Mouse (Mus musculus): Measurements from ENCODE around the gene Sh3bp5. TPM values are rescaled to one million over a fixed set of nuclear protein-coding genes. Genes with fewer than 3 reads are reported as not detected.

Sh3bp5 gene
- polyA plus RNA-seq, 1 experiment = 8.7 TPM

DNA sequence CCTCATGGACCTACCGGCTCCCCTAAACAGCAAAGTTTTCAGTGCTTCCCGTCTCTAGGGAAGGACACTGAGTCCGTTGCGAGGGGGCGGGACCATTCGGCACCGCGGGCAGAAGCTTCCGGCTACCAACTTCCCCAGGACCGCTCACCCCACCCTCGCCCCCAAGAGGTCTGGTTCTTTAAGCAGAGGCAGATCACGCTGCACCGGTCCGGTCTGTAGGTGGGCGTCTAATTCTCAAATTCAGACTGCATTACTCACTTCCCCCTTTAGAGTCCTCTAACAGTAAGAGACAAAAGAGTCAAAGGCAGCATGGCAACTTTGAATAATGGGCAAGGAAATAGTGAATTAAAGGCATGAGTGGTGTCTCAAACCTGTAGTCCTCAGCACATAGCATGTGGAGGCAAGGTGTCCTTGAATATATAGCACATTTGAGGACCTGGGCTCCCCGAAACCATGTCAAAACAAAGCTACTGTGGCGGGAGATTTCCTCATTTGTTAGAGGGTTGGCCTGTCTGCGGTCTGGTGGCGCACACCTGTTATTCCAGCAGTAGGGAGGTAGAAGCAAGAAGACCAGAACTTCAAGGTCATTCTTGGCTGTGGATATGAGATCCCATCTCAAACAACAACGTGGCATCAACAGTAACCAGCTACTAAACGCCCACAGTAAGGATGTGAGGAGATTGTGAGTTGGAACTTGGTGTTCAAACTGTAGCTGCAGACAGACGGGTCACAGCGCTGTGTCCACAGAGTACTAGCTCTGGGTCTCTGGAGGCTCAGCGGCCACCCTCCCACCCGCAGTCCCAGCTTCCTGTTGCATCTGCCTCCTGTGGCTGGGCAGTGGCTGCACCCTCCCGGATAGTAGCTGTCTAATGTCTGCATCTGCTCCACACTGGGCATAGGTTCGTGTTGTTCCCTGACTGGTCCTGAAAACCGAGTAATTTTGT, 111.8 kb downstream of the Sh3bp5 start, which contains the start of gene Dnah1:
TSS of gene Dnah1 (minus strand) at position 48 of the 944 bp plus-strand sequence.
- Histone ChIP-seq H3K79me3 (ENCODE audit: low read depth) (no peaks in the 10 kb centered on the region), H3K79me2 (ENCODE audit: control insufficient read depth, insufficient read depth) (no peaks in the 10 kb centered on the region), H3K4me3 (ENCODE audit: insufficient read depth, poor library complexity, severe bottlenecking) (no peak within 1 kb of the TSS), H3K36me3 (ENCODE audit: control insufficient read depth, insufficient read depth) (no peaks in the 10 kb centered on the region), H3K27me3 (ENCODE audit: control insufficient read depth, insufficient read depth, insufficient read length) (peaks cover 5% of the 10 kb centered on the region), H3ac (ENCODE audit: control insufficient read depth, insufficient read length, low read depth) (no peak within 1 kb of the TSS)
- TF ChIP-seq CTCF (IDR thresholded peaks at IDR 0.05; ENCODE audit: control insufficient read depth, insufficient read depth, insufficient read length) = no peak
- TF ChIP-seq MAX (IDR thresholded peaks at IDR 0.05) = no peak
- TF ChIP-seq FOSL1 (IDR thresholded peaks at IDR 0.05; ENCODE audit: insufficient read depth, low read length, poor library complexity, severe bottlenecking) = no peak
- TF ChIP-seq MYOD1 (IDR thresholded peaks at IDR 0.05; ENCODE audit: control insufficient read depth, insufficient read length, low read depth) = no peak
- TF ChIP-seq MYOG (IDR thresholded peaks at IDR 0.05; ENCODE audit: control insufficient read depth, extremely low read depth, insufficient read length) = no peak
- TF ChIP-seq CEBPB (IDR thresholded peaks at IDR 0.05; ENCODE audit: low read depth) = no peak
- no peak for TF ChIP-seq USF1 (IDR thresholded peaks at IDR 0.05; ENCODE audit: low read depth)

DNA sequence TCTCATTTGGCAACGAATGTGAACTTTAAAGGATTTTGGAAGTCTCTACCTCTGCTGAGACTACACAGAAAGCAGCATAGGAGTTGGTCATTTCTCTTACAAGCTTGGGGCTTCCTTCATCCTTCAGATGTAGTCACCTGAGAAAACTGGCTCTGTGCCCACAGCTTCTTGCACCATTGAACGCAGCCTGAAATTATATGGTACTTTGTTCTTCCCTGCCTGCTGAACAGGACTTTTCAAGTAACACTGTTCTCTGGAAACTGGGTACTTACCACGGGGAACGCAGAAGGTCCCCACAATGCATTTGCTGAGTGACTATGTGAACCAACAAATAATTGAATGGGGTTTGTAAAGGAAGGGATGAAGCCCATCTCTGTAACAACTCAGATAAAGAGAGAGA, 112.7 kb downstream of the Sh3bp5 start:
- no peaks in the 10 kb centered on the region for H3K79me2 ChIP-seq (ENCODE audit: control insufficient read depth, insufficient read depth)
- no peaks in the 10 kb centered on the region for H3K79me3 ChIP-seq (ENCODE audit: low read depth)
- TF ChIP-seq CTCF (IDR thresholded peaks at IDR 0.05; ENCODE audit: control insufficient read depth, insufficient read depth, insufficient read length) (no peak), MYOD1 (IDR thresholded peaks at IDR 0.05; ENCODE audit: control insufficient read depth, insufficient read length, low read depth) (no peak), FOSL1 (IDR thresholded peaks at IDR 0.05; ENCODE audit: insufficient read depth, low read length, poor library complexity, severe bottlenecking) (no peak), MYOG (IDR thresholded peaks at IDR 0.05; ENCODE audit: control insufficient read depth, extremely low read depth, insufficient read length) (no peak), CEBPB (IDR thresholded peaks at IDR 0.05; ENCODE audit: low read depth) (no peak), USF1 (IDR thresholded peaks at IDR 0.05; ENCODE audit: low read depth) (no peak), MAX (IDR thresholded peaks at IDR 0.05) (no peak)
- no peaks in the 10 kb centered on the region for H3K36me3 ChIP-seq (ENCODE audit: control insufficient read depth, insufficient read depth)
- no peak overlapping the region for H3ac ChIP-seq (ENCODE audit: control insufficient read depth, insufficient read length, low read depth)
- H3K4me3 ChIP-seq (ENCODE audit: insufficient read depth, poor library complexity, severe bottlenecking) = no peak overlapping the region
- peaks cover 9% of the 10 kb centered on the region for H3K27me3 ChIP-seq (ENCODE audit: control insufficient read depth, insufficient read depth, insufficient read length)

DNA sequence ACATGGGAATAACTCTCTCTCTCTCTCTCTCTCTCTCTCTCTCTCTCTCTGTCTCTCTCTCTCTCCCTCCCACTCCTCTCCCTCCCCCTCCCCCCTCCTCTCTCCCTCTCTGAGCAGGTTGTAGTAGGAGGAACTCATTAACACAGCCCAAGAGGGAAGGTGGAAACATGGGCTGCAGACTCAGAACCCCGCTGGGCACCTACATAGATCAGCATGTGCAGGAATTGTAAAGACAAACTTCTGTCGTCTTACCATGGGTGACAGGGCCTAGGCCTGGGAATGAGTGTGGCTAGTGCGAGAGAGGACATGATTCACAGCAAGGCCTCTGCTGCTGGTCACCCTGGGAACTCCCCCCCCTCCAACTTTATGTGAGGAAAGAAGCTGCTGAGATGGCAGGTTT, 113.7 kb downstream of the Sh3bp5 start:
- no peak overlapping the region for H3ac ChIP-seq (ENCODE audit: control insufficient read depth, insufficient read length, low read depth)
- no peak overlapping the region for H3K4me3 ChIP-seq (ENCODE audit: insufficient read depth, poor library complexity, severe bottlenecking)
- TF ChIP-seq USF1 (IDR thresholded peaks at IDR 0.05; ENCODE audit: low read depth) (no peak), FOSL1 (IDR thresholded peaks at IDR 0.05; ENCODE audit: insufficient read depth, low read length, poor library complexity, severe bottlenecking) (no peak), MYOD1 (IDR thresholded peaks at IDR 0.05; ENCODE audit: control insufficient read depth, insufficient read length, low read depth) (no peak), CEBPB (IDR thresholded peaks at IDR 0.05; ENCODE audit: low read depth) (no peak), MAX (IDR thresholded peaks at IDR 0.05) (no peak), CTCF (IDR thresholded peaks at IDR 0.05; ENCODE audit: control insufficient read depth, insufficient read depth, insufficient read length) (no peak), MYOG (IDR thresholded peaks at IDR 0.05; ENCODE audit: control insufficient read depth, extremely low read depth, insufficient read length) (no peak)
- H3K36me3 ChIP-seq (ENCODE audit: control insufficient read depth, insufficient read depth) = no peaks in the 10 kb centered on the region
- H3K27me3 ChIP-seq (ENCODE audit: control insufficient read depth, insufficient read depth, insufficient read length) = peaks cover 12% of the 10 kb centered on the region
- H3K79me2 ChIP-seq (ENCODE audit: control insufficient read depth, insufficient read depth) = no peaks in the 10 kb centered on the region
- H3K79me3 ChIP-seq (ENCODE audit: low read depth) = no peaks in the 10 kb centered on the region

DNA sequence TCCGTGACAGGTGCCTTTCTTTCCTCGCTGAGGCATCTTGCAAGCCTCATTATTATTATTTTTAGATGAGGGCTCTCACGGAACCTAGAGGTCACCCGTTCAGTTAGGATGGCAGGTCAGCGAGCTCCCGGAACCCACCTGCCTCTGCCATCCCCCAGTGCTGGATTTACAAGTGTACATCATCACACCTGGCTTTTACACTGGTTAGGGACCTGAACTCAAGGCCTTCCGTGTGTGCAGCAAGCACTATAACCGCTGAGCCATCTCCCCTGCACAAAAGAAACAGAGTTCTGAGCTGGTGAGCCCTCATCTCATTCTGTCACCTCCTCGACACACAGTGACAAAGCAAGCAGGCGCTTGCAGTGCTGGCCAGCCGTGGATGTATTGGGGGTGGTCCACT, 114.7 kb downstream of the Sh3bp5 start:
- Histone ChIP-seq H3K79me3 (ENCODE audit: low read depth) (no peaks in the 10 kb centered on the region), H3ac (ENCODE audit: control insufficient read depth, insufficient read length, low read depth) (no peak overlapping the region), H3K27me3 (ENCODE audit: control insufficient read depth, insufficient read depth, insufficient read length) (peaks cover 18% of the 10 kb centered on the region), H3K36me3 (ENCODE audit: control insufficient read depth, insufficient read depth) (no peaks in the 10 kb centered on the region), H3K4me3 (ENCODE audit: insufficient read depth, poor library complexity, severe bottlenecking) (no peak overlapping the region), H3K79me2 (ENCODE audit: control insufficient read depth, insufficient read depth) (no peaks in the 10 kb centered on the region)
- TF ChIP-seq USF1 (IDR thresholded peaks at IDR 0.05; ENCODE audit: low read depth) (no peak), MYOG (IDR thresholded peaks at IDR 0.05; ENCODE audit: control insufficient read depth, extremely low read depth, insufficient read length) (no peak), FOSL1 (IDR thresholded peaks at IDR 0.05; ENCODE audit: insufficient read depth, low read length, poor library complexity, severe bottlenecking) (no peak), MAX (IDR thresholded peaks at IDR 0.05) (no peak), MYOD1 (IDR thresholded peaks at IDR 0.05; ENCODE audit: control insufficient read depth, insufficient read length, low read depth) (no peak), CTCF (IDR thresholded peaks at IDR 0.05; ENCODE audit: control insufficient read depth, insufficient read depth, insufficient read length) (no peak), CEBPB (IDR thresholded peaks at IDR 0.05; ENCODE audit: low read depth) (no peak)

DNA sequence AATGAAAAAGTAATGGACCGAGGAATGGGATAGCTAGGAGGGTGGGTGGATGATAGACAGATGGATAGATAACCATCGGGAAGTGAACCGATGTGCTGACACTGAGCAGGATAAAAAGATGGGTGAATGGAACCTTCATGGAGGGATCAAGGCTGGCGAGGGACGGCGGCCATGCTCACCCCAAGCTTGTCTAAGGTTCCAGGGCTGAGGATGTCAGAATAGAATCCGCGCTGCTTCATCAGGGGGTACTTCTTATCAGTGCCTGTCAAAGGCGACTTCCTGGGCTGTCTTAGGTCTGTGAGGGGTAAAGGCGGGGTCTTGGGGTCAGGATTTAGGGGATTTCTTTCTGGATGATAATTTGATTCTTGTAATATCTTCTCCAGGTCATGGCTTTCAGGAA, 116.3 kb downstream of the Sh3bp5 start:
- TF ChIP-seq MYOD1 (IDR thresholded peaks at IDR 0.05; ENCODE audit: control insufficient read depth, insufficient read length, low read depth) (no peak), MYOG (IDR thresholded peaks at IDR 0.05; ENCODE audit: control insufficient read depth, extremely low read depth, insufficient read length) (no peak), CTCF (IDR thresholded peaks at IDR 0.05; ENCODE audit: control insufficient read depth, insufficient read depth, insufficient read length) (no peak), FOSL1 (IDR thresholded peaks at IDR 0.05; ENCODE audit: insufficient read depth, low read length, poor library complexity, severe bottlenecking) (no peak), CEBPB (IDR thresholded peaks at IDR 0.05; ENCODE audit: low read depth) (no peak)

More for the DNA sequence above, 116.3 kb downstream of the Sh3bp5 start:
- H3K36me3 ChIP-seq (ENCODE audit: control insufficient read depth, insufficient read depth) = no peaks in the 10 kb centered on the region
- no peak overlapping the region for H3ac ChIP-seq (ENCODE audit: control insufficient read depth, insufficient read length, low read depth)
- no peaks in the 10 kb centered on the region for H3K79me3 ChIP-seq (ENCODE audit: low read depth)
- no peak overlapping the region for H3K4me3 ChIP-seq (ENCODE audit: insufficient read depth, poor library complexity, severe bottlenecking)
- H3K27me3 ChIP-seq (ENCODE audit: control insufficient read depth, insufficient read depth, insufficient read length) = peaks cover 29% of the 10 kb centered on the region
- H3K79me2 ChIP-seq (ENCODE audit: control insufficient read depth, insufficient read depth) = no peaks in the 10 kb centered on the region
